Mouse (Mus musculus) kidney, adult 2 months (tissue): ENCODE measurements at regions not wholly inside any gene's neighbourhood (a gene's known extent, or its start where the extent isn't known, plus 50 kb on each side); places are given as distances from the start of the nearest gene placed in this dataset.

Experiments
- CTCF ChIP-seq: fragments of 200-500 bp; conservative IDR thresholded peaks from 2 replicates; pipeline ENCODE4 v1.5.1; 2011; ENCODE audit warnings: low read depth, mild to moderate bottlenecking, control low read depth, low read length, moderate library complexity, mixed read lengths; ENCODE audit not compliant: insufficient read depth, insufficient read length
- POLR2A ChIP-seq: fragments of 200-500 bp; IDR thresholded peaks from one replicate; pipeline ENCODE4 v1.6.1; 2011; ENCODE audit warnings: low read depth, low read length, control low read depth

DNA sequence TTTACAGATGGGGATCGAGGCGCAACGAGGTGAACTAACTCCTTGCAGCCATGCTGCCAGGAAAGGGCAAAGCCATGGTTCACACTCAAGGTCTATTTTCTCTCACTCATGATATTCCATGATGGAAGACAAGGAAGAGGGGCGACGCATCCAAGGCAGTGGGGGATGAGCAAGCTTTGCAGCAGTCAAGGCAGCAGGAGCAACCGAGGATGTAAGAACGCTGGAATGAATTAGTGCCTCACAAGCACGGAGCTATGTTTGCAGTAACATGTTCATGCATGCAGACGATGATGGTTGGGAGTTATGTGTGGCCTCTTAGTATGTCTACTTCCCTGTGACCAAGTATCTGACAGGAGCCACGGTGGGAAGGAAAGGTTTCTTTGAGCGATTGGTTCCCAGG is 156.8 kb upstream of the Agap1 start:
- TF ChIP-seq CTCF (no peak), POLR2A (no peak)
